Mouse (Mus musculus) layer of hippocampus, postnatal 25 days (tissue): ENCODE measurements around the gene Pmp22. TPM values are rescaled to one million over a fixed set of nuclear protein-coding genes. Genes with fewer than 3 reads are reported as not detected.

Source experiments
- DNase-seq, 2 experiments: peaks; one replicate each; pipeline ENCODE4 v3.0.0; 2022; ENCODE audit warnings: mixed read lengths in 2 of 2, low spot score in 1 of 2; ENCODE audit errors: extremely low spot score in 1 of 2
- total RNA-seq, 2 experiments: library from RNA; stranded (reverse); gene quantifications; 2 replicates each; pipeline ENCODE4 v1.2.3; 2021

Gene Pmp22
- total RNA-seq = 10 to 100 TPM; 21.8 to 23.6 TPM

DNA sequence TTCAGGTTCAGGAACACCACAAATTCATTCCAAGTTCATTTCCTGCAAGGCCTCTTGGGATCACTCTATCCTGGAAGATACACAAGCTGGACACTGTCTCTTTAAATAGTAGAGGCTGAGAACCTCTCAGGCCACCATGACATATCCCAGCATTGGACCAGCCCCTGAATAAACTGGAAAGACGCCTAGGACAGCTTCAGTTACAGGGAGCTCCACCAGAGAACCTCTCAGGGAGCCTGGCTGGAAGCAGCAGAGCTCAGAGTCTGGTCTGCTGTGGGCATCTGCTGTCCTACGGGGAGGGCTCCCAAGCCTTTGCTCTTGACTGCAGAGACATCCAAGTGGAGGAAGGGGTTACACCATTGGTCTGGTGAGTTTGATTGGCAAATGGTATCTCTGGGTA, at the start of gene Pmp22:
Pmp22 (plus strand) TSS at position 199 of the 400 bp plus-strand sequence.
- DNase-seq = no peak

DNA sequence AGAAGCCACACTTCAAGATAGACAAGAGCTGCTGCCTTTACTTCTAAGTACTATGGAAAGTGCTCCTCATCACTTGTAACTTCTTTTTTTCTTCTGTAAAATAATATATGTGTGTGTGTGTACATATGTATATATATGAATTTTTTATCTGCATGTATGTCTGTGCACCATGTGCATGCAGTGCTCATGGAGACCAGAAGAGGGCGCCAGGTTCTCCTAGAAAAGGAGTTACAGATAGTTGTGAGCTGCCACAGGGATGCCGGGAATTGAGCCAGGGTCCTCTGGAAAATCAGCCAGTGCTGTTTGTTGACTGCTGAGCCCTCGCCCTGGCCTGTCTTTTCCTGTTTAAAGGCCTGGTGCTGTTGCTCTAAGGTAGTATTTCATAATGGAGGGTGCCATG, 44.2 kb upstream of the Pmp22 start:
- DNase-seq = no peak

DNA sequence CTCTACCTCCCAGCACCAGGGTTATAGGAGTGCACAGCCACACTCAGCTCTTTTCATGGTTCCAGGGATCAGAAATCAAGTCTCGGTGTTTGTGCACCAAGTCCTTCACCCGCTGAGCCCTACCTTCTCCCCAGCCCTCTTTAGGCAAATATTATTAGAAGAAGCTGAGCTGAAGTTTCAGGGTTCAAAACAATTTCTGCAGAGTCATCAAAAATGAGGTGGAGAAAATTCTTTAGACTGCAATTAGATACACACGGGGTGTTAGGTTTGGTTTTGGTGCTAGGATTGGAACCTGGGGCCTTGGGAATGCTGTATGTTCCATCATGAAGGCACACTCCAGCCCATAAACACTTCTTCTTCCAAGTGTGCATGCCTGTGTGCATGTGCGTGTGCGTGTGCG, 40.1 kb upstream of the Pmp22 start:
- no peak for DNase-seq

DNA sequence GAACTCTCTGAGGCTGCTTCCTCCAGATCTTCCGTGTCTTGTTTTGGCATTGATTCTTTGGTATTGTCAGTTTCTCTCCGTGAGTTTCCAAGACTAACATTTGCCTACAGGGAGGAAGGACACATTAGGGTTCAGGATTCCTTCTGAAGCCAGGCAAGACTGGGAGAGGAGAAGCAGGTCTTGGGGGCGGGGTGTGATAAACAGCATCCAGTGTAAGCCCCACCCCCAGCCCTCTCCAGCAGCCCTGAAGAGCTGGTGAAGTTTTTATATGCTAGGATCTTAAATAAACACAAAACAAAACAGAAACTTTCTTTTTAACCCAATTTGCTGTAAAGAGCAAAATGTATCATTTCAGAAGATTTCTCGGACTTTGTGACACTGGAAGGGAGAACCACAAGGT, 38.6 kb upstream of the Pmp22 start:
- DNase-seq = no peak

DNA sequence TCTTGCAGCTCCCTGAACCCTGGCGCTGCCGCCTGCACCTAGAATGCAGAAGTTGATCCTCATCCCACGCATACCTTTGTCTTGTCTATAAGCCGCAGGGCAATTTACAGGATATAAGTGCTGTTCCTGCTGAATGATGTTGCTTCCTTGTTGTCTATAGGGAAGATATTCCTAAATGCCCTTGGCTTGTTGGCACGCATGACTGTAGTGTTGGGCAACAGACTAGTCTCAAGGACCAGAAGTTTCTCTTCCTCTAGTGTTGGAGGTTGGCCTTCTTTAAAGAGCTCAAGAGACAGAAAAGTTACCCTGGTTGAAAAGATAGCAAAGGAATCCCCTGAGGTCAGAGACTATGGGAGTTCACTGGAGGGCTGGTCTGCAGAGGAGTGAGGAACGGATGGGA, 37.8 kb upstream of the Pmp22 start:
- DNase-seq = no peak

DNA sequence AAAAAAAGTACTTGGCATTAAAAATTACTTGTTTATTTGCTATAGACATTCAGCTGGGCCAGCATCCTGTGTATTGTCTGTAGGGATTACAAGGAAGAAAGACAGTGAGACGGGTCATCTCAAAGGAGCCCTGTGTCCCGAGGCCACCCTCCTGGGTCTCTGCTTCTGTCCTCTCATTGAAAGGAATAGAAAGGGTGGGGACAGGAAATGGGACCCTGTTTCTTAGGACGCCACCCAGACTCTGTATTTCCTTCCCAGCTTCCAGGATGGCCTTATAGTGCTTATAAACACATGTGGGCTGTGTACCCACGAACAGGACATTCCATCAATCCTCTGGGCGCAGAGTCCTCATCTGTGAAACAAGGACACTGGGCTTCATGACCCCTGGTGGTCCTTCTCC, 36.5 kb upstream of the Pmp22 start:
- no peak for DNase-seq

DNA sequence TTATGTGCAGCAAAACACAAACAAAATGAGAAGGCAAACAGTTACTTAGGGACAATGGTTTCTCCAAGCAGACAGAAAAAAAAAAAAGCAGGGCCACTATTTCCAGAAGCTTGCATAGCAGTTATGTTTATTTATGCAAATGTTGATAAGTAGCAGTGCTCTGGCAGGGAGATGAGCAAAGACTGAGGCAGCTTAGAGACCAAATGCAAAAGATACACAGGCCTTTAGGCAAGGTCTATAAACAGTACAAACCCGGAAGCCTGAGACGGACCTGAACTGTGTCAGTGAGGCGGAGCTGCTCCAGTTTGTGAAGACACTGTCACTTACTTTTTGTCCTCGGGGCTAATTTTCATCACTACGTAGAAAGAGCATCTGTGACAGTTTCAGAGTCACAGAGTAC, 35.2 kb upstream of the Pmp22 start:
- no peak for DNase-seq

DNA sequence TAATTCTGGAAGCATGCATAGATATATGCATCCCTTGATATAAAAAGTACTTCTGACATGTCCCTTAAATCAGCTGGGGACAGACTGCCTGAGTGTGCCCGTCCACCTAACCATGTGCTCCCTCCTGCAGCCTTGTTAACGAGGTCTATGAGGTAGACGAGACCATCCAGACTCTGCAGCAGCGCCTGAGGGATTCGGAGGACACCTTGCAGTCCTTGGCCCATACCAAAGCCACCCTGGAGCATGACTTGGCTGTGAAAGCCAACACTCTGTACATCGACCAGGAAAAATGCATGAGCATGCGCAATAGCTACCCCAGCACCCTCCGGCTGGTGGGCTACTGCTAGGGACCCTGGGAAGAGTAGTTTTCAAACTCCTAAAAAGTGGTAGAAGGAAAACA, 34.3 kb upstream of the Pmp22 start:
- no peak for DNase-seq

DNA sequence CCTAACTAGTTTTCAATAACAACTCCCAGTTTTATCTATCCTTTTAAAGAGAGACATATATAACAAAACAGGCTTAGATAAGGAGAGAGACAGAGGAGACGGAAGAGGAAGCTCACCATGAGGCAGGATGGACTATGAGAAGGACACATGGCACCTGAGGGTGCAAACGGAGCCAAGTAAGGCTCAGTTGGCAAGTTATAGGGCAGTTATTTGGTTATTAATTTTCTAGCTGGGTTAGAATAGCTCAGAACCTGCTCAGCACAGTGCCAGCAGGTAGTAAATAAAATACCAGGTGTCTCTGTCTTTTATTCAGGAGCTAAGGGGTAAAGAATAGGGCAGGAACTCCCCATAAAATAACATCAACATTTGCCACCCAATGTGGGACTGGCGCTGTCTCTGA, 30.8 kb upstream of the Pmp22 start:
- no peak for DNase-seq

DNA sequence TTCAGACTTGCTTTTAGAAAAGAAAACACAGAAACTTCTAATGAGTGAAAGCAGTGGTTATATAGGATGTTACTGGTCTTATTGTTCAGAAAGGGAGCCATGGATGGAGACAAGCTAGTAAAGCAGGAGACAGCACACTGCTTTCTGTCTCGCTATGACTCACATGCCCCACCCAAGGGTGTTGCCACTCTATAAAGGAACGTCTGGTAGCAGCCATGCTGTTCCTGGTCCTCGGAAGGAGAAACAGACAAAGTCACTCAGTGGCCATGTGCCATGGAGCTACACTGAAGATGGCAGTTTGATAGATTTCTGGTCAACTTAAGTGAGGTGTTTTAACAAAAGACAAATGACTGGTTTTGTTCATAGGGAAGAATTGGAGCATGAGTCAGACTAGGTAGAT, 29.4 kb upstream of the Pmp22 start:
- no peak for DNase-seq

DNA sequence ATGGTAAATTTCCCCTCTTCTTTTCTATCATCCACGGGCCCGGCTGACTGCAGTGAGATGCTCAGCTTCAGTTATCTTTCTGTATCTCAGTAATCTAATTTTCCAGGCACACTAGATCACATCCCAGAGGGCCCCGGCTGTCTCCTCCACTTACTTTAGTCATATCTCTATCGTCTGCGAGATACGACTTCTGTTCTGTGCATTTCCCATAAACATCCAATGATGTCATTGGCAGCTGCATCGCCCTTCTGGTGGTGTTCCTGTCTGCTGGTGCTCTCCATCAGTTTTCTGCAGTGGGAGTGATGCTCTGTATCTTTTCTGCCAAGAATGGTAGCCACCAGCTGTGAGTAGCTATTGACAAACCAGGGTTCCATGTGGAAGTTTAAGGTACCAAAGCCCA, 25.5 kb upstream of the Pmp22 start:
- peak in 1 of 2 experiments; percentile 9 for DNase-seq

DNA sequence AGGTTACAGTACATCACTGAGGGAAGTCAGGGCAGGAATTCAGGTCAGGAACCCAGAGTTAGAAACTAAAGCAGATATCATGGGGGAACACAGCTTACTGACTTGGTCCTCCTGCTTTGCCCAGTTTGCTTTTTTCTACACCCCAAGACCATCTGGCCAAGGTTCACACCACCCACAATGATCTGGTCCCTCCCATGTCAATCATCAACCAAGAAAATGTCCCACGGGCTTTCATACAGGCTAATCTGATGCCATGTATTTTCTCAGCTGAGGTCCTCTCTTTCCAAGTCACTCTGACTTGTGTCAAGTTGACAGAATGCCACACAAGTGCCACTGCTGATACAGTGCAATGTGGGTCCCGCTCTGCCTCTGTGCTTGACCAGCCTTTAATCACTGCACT, 24.8 kb upstream of the Pmp22 start:
- no peak for DNase-seq

DNA sequence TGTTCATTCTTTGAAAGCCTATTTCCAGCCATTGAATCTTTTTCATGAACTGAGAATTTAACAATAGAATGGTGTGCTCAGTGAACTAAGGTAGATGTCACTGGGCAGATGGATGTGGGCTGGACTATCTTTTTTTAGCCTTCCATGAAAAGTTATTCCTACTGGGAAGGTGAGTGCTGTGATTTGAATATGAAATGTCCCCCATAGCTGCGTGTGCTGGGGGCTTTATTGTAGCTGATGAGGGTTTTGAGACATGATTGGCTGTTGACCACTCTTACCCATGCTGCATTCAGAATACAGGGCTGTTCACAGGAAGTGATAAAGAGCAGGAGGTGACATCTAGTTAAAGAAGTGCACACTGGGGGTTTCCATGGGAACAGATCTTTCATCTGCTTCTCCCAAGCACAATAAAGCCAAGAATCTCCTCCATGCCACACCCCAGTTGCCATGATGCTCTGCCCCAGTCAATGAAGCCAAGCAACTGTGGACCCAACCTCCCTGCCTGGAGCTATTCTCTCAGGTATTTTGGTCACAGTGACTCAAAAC, 19.5 kb upstream of the Pmp22 start:
- DNase-seq = no peak

DNA sequence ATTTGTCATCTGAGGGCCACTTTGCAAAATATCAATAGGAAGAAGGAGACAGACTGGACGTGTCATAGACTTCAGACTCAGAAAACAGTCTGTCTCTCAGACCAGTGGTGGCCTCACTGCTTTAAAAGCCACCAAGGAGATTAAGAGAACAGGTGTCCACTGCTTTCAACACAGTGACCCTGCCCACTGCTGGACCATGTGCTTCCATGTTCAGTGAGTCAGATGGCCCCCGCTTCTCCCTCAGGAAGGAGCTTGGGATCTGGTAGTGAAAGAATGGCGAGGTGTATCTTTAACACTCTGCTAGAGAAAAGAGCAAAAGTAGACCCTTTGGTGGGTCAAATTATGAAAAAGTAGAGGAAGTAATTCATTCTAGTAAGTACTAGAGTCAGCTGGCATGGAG, 18.5 kb upstream of the Pmp22 start:
- no peak for DNase-seq

DNA sequence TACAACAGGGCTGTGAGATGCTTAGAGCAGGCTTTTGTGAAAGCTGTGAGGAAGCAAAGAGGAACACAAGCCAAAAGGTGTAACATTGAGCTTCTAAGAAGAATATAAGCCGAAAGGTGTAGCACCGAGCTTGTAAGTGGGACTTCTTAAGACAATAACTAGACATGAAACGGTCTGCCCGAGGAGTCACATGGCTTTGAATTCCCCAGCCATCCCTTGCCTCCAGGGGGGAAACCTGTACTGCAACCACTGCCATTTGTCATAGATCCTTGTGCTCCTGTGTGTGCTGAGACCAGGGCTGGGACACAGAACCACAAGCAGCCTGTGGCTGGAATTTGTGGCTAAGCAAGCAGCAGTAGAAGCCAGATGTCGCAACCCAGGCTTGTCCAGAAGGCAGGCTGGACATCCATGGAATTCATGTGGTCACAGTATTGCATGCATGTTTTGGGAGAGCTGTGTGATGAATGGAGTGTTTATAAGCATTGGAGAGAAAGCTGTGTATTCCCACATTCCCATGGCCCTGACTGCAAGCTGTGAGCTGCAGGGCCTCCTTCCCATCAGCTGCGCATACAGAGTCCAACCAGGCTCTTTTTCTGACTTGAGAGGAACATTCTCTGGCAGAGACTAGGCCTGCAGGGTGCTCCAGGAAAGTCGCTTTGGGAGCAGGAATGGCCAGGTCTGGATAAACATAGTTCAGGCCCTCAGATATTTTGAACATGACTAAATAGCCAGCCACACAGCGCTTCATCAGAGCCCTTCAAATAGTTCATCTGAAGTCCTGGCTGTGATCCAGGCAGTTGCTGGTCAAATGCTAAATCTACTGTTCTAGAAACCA, 13.8 kb upstream of the Pmp22 start:
- DNase-seq = no peak

DNA sequence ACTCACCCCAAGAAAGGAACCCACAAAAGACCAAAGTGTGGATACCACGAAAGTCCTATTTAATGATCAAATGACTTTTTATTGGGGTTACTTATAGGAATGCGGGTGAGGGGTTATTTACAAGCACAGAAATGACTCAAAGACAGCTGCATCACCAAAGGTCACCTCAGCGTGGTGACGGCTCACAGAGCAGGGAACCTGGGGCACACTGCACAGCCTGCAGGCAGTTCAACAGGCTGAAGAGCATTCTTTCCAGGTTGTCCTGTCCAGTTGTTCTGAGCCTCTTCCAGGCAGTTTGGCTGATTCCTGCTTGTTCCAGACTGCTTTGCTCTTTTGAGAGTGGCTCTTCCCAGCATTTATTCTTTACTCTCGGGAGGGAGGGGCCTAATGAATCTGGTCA, 12.1 kb upstream of the Pmp22 start:
- no peak for DNase-seq

DNA sequence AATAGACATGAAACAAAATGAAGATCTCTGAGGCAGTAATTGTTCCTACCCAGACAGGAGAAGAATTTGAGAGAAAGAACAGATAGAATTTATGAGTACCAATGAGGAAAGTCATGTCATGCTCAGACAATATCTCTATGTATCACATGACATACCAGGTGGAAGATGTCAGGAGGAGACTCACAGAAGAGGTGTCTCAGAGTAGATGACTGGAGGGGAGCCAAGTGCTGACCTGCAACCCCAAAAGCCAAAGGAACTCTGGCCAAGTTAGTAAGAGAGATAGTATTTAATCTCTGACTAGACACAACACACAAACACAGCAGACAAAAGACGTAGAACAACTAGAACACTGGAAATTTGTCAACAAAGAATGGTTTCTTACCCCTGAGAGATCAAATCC, 11.5 kb upstream of the Pmp22 start:
- DNase-seq = no peak

DNA sequence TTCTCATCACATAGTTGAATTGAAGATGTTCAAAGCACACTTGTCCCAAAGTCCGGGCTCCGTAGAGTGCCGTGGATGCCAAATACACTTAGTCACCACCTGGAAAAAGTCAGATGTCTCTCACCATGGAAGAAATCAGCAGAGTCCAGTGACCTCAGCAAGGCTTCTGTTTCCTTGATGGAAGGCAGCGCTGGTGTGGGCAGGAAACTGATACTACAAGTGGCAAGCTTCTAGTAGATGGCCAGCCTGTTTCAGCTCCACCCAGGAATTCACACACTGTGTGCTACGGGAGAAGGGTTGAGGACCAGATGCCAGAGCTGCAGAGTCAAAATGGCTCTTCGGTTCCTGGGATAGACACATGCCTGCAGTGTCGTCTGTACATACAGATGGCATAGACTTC, 9.0 kb upstream of the Pmp22 start:
- no peak for DNase-seq

DNA sequence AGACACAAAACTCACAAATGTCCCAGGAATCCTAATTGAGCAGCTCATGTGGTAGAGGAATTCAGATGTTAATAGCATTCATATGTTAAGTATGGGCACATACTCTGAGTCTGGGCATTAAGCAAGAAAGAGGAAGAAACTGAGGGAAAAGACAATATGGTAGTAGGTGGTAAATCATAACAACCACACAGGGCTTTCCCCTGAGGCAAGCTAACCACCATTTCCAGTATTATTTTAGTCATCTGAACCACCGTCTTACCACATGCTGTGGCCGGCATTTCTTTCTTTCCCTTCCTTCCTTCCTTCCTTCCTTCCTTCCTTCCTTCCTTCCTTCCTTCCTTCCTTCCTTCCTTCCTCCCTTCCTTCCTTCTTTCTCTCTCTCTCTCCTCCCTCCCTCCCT, 6.5 kb upstream of the Pmp22 start:
- no peak for DNase-seq

DNA sequence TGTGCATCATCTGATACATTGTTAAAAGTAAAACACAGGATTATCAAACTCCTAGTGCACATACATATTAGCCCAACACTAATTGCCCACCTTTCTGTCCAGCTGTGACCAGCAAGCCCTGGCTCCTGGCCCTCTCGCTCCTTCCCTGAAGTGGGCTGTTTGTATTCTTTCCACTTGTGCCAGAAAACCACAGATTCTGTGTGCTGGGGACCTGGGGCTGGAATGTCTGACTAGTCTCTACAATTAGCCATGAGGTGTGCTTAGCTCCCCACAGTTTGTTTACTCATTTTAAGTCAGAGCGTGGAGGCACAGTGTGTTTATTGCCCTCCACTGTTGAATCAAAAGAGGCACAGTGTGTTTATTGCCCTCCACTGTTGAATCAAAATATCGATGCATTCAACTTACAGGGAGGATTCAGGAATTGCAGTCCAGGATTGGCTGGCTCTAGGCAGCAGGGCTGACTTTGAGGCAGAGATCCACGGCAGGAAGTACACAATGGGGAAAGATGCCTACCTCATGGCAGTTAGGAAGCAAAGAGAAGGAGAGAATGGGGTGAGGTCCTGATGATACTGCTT, 5.9 kb upstream of the Pmp22 start:
- no peak for DNase-seq

DNA sequence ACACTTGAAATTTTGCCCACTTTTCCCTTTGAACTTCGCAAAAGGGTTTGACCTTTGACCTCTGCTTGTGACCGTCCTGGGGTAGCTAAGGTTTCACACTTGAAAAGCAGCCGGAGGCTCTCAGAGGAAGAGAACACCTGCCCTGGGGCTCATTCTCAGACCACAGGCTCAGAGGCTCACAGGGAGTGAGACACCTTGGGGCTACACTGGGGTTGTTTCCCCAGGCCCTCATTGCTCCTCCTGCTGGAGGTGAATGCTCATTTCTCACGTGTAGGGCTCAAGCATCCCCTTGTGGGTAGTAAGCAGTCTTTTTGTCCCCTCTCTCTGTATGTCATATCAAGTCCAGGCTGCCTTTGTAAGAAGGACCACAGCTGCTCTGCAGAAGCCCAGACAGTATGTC, 4.5 kb upstream of the Pmp22 start:
- DNase-seq = no peak

DNA sequence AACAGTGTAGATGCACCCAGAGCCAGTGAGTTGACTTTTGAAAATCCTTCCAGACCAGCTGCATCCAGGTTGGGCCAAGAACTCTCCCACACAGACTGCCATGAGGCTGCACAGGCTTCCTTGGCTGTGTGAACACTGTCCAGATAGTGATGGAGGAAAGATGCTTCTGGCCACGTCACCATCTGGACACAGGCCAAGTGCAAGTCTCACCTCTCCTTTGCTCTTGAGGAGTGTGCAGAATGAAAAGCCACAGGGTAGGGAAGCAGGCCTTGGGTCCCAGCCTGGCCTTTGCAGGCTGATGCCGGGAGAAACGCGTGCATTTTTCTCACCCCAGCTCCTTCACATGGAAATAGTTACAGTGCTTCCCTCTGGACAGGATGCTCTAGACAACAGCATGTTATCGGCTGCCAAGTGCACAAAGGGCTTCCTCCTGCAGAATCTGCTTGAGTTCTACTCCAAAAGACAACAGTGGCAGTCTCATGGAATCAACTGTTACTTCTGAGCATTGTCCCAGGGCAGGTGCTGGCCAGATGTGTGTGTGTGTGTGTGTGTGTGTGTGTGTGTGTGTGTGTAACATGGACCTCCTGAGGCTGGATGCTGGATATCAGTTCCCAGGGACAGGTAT, 2.8 kb upstream of the Pmp22 start:
- DNase-seq = no peak
